Mouse (Mus musculus) intestine, embryonic 15.5 days (tissue): ENCODE measurements at regions not wholly inside any gene's neighbourhood (a gene's known extent, or its start where the extent isn't known, plus 50 kb on each side); places are given as distances from the start of the nearest gene placed in this dataset.

ENCODE experiments used
- ATAC-seq: fragments of 200-750 bp; cut with Nextera tagmentation; 2 replicates; pipeline ENCODE4 v1.8.0; 2017; ENCODE audit warnings: moderate TSS enrichment, moderate library complexity
- H3K27ac ChIP-seq: fragments of 300-500 bp; sonication (generic); 2 replicates; pipeline ENCODE4 v1.5.1; 2015; ENCODE audit warnings: mild to moderate bottlenecking, inconsistent platforms
- H3K27me3 ChIP-seq: fragments of 300-500 bp; sonication (generic); replicated peaks from 2 replicates; pipeline ENCODE4 v1.6.1; 2015; ENCODE audit warnings: inconsistent platforms
- H3K36me3 ChIP-seq: fragments of 300-500 bp; sonication (generic); 2 replicates; pipeline ENCODE4 v1.6.1; 2015; ENCODE audit warnings: inconsistent platforms
- H3K4me1 ChIP-seq: fragments of 300-500 bp; sonication (generic); replicated peaks from 2 replicates; pipeline ENCODE4 v1.6.1; 2015; ENCODE audit warnings: inconsistent platforms
- H3K4me2 ChIP-seq: fragments of 300-500 bp; sonication (generic); replicated peaks from 2 replicates; pipeline ENCODE4 v1.6.1; 2015; ENCODE audit warnings: mild to moderate bottlenecking, inconsistent platforms
- H3K4me3 ChIP-seq: fragments of 300-500 bp; sonication (generic); replicated peaks from 2 replicates; pipeline ENCODE4 v1.5.1; 2015; ENCODE audit warnings: inconsistent platforms
- H3K9ac ChIP-seq: fragments of 300-500 bp; sonication (generic); 2 replicates; pipeline ENCODE4 v1.6.1; 2015; ENCODE audit warnings: inconsistent platforms
- H3K9me3 ChIP-seq: fragments of 300-500 bp; sonication (generic); 2 replicates; pipeline ENCODE4 v1.6.1; 2016; ENCODE audit warnings: inconsistent platforms
- WGBS: fragments of 180-500 bp; shearing (Covaris S2); methylation state at CpG from one replicate; pipeline ENCODE4 v1.1.7; 2015; 5-methylcytosine and 5-hydroxymethylcytosine counted together

- Histone ChIP-seq H3K4me3 (no peak overlapping the region), H3K36me3 (no peaks in the 10 kb centered on the region), H3K4me1 (no peaks in the 10 kb centered on the region), H3K27ac (no peak overlapping the region), H3K9ac (no peak overlapping the region), H3K4me2 (no peak overlapping the region), H3K9me3 (no peaks in the 10 kb centered on the region), H3K27me3 (no peaks in the 10 kb centered on the region)
- ATAC-seq = peak; percentile 53
- 67% methylated on average over 3 of the region's 3 CpGs for WGBS
These were observed 86.8 kb downstream of the Sox4 start for GRCm38 (mm10) chr13:28866686-28867085.

GRCm38 (mm10) chr13:28860601-28861000 is 92.9 kb downstream of the Sox4 start:
- ATAC-seq = no peak
- H3K4me1 ChIP-seq = no peaks in the 10 kb centered on the region
- no peaks in the 10 kb centered on the region for H3K9me3 ChIP-seq
- no peaks in the 10 kb centered on the region for H3K27me3 ChIP-seq
- 83% methylated on average over 2 of the region's 2 CpGs for WGBS
- H3K9ac ChIP-seq = no peak overlapping the region
- H3K36me3 ChIP-seq = no peaks in the 10 kb centered on the region
- H3K27ac ChIP-seq = no peak overlapping the region
- H3K4me3 ChIP-seq = no peak overlapping the region
- no peak overlapping the region for H3K4me2 ChIP-seq

- Histone ChIP-seq H3K27me3 (no peaks in the 10 kb centered on the region), H3K4me3 (no peak overlapping the region), H3K36me3 (no peaks in the 10 kb centered on the region), H3K27ac (no peak overlapping the region), H3K9ac (no peak overlapping the region), H3K4me2 (no peak overlapping the region), H3K9me3 (no peaks in the 10 kb centered on the region), H3K4me1 (no peaks in the 10 kb centered on the region)
- ATAC-seq = no peak
- WGBS = 55% methylated on average over 11 of the region's 11 CpGs
These were observed 93.6 kb downstream of the Sox4 start for GRCm38 (mm10) chr13:28859829-28860427.

GRCm38 (mm10) chr13:28858001-28858400 is 95.5 kb downstream of the Sox4 start:
- H3K27me3 ChIP-seq = no peaks in the 10 kb centered on the region
- no peaks in the 10 kb centered on the region for H3K4me1 ChIP-seq
- whole genome bisulfite sequencing = 63% methylated on average over 6 of the region's 6 CpGs
- H3K9me3 ChIP-seq = no peaks in the 10 kb centered on the region
- no peak; the same call in 1 of the 2 replicates for ATAC-seq
- H3K36me3 ChIP-seq = no peaks in the 10 kb centered on the region
- no peak overlapping the region for H3K4me2 ChIP-seq
- no peak overlapping the region for H3K9ac ChIP-seq
- H3K4me3 ChIP-seq = no peak overlapping the region
- no peak overlapping the region for H3K27ac ChIP-seq

GRCm38 (mm10) chr13:28857201-28857600 is 96.3 kb downstream of the Sox4 start:
- Histone ChIP-seq H3K36me3 (no peaks in the 10 kb centered on the region), H3K4me1 (no peaks in the 10 kb centered on the region), H3K27me3 (no peaks in the 10 kb centered on the region), H3K9me3 (no peaks in the 10 kb centered on the region), H3K4me2 (no peak overlapping the region), H3K4me3 (no peak overlapping the region), H3K27ac (no peak overlapping the region), H3K9ac (no peak overlapping the region)
- WGBS = 76% methylated on average over 6 of the region's 6 CpGs
- no peak for ATAC-seq

- no peak overlapping the region for H3K4me3 ChIP-seq
- no peaks in the 10 kb centered on the region for H3K36me3 ChIP-seq
- no peak for ATAC-seq
- H3K27me3 ChIP-seq = no peaks in the 10 kb centered on the region
- no peak overlapping the region for H3K9ac ChIP-seq
- WGBS = 73% methylated on average over 4 of the region's 4 CpGs
- no peaks in the 10 kb centered on the region for H3K4me1 ChIP-seq
- H3K4me2 ChIP-seq = no peak overlapping the region
- H3K27ac ChIP-seq = no peak overlapping the region
- no peaks in the 10 kb centered on the region for H3K9me3 ChIP-seq
These were observed 97.0 kb downstream of the Sox4 start for GRCm38 (mm10) chr13:28856472-28856871.

- no peaks in the 10 kb centered on the region for H3K36me3 ChIP-seq
- no peaks in the 10 kb centered on the region for H3K9me3 ChIP-seq
- no peak overlapping the region for H3K9ac ChIP-seq
- WGBS = 77% methylated on average over 9 of the region's 9 CpGs
- H3K27ac ChIP-seq = no peak overlapping the region
- no peak overlapping the region for H3K4me2 ChIP-seq
- no peaks in the 10 kb centered on the region for H3K4me1 ChIP-seq
- H3K27me3 ChIP-seq = no peaks in the 10 kb centered on the region
- no peak overlapping the region for H3K4me3 ChIP-seq
- no peak for ATAC-seq
These were observed 99.3 kb downstream of the Sox4 start for GRCm38 (mm10) chr13:28854247-28854646.

- no peak overlapping the region for H3K4me3 ChIP-seq
- WGBS = 82% methylated on average over 5 of the region's 5 CpGs
- no peak for ATAC-seq
- no peak overlapping the region for H3K27ac ChIP-seq
- no peak overlapping the region for H3K4me2 ChIP-seq
- no peaks in the 10 kb centered on the region for H3K4me1 ChIP-seq
- H3K27me3 ChIP-seq = no peaks in the 10 kb centered on the region
- no peaks in the 10 kb centered on the region for H3K36me3 ChIP-seq
- no peaks in the 10 kb centered on the region for H3K9me3 ChIP-seq
- H3K9ac ChIP-seq = no peak overlapping the region
These were observed 105.2 kb downstream of the Sox4 start for GRCm38 (mm10) chr13:28848305-28848704.

- Histone ChIP-seq H3K27me3 (no peaks in the 10 kb centered on the region), H3K4me1 (0 out of 2 replicates have a peak, but pooled peaks cover 2% of the 10 kb centered on the region), H3K27ac (no peak overlapping the region), H3K4me3 (no peak overlapping the region), H3K9ac (no peak overlapping the region), H3K9me3 (no peaks in the 10 kb centered on the region), H3K4me2 (no peak overlapping the region), H3K36me3 (no peaks in the 10 kb centered on the region)
- no peak for ATAC-seq
- WGBS = 70% methylated on average over 3 of the region's 3 CpGs
These were observed 106.0 kb downstream of the Sox4 start for GRCm38 (mm10) chr13:28847478-28847877.

- Histone ChIP-seq H3K9me3 (no peaks in the 10 kb centered on the region), H3K9ac (no peak overlapping the region), H3K4me1 (0 out of 2 replicates have a peak, but pooled peaks cover 2% of the 10 kb centered on the region), H3K4me2 (no peak overlapping the region), H3K27ac (no peak overlapping the region), H3K4me3 (no peak overlapping the region), H3K27me3 (no peaks in the 10 kb centered on the region), H3K36me3 (no peaks in the 10 kb centered on the region)
- no peak for ATAC-seq
- 83% methylated on average over 3 of the region's 3 CpGs for WGBS
These were observed 109.0 kb downstream of the Sox4 start for GRCm38 (mm10) chr13:28844495-28844894.

- Histone ChIP-seq H3K9ac (no peak overlapping the region), H3K4me2 (no peak overlapping the region), H3K27ac (no peak overlapping the region), H3K9me3 (no peaks in the 10 kb centered on the region), H3K4me1 (0 out of 2 replicates have a peak, but pooled peaks cover 2% of the 10 kb centered on the region), H3K27me3 (no peaks in the 10 kb centered on the region), H3K36me3 (no peaks in the 10 kb centered on the region), H3K4me3 (no peak overlapping the region)
- 69% methylated on average over 3 of the region's 3 CpGs for WGBS
- ATAC-seq = no peak
These were observed 110.7 kb downstream of the Sox4 start for GRCm38 (mm10) chr13:28842811-28843210.

- Histone ChIP-seq H3K27ac (no peak overlapping the region), H3K9me3 (no peaks in the 10 kb centered on the region), H3K36me3 (no peaks in the 10 kb centered on the region), H3K4me3 (no peak overlapping the region), H3K9ac (no peak overlapping the region), H3K27me3 (no peaks in the 10 kb centered on the region), H3K4me1 (0 out of 2 replicates have a peak, but pooled peaks cover 2% of the 10 kb centered on the region), H3K4me2 (no peak overlapping the region)
- 71% methylated on average over 5 of the region's 5 CpGs for WGBS
- ATAC-seq = no peak
These were observed 113.4 kb downstream of the Sox4 start for GRCm38 (mm10) chr13:28840142-28840541.

GRCm38 (mm10) chr13:28839084-28839483 is 114.4 kb downstream of the Sox4 start:
- no peaks in the 10 kb centered on the region for H3K9me3 ChIP-seq
- no peaks in the 10 kb centered on the region for H3K27me3 ChIP-seq
- H3K4me1 ChIP-seq = 0 out of 2 replicates have a peak, but pooled peaks cover 2% of the 10 kb centered on the region
- no peak overlapping the region for H3K9ac ChIP-seq
- H3K27ac ChIP-seq = no peak overlapping the region
- H3K4me2 ChIP-seq = no peak overlapping the region
- 46% methylated on average over 6 of the region's 6 CpGs for WGBS
- H3K36me3 ChIP-seq = no peaks in the 10 kb centered on the region
- no peak for ATAC-seq
- no peak overlapping the region for H3K4me3 ChIP-seq
